Mouse (Mus musculus) stomach, postnatal 0 days (tissue): ENCODE measurements at regions not wholly inside any gene's neighbourhood (a gene's known extent, or its start where the extent isn't known, plus 50 kb on each side); places are given as distances from the start of the nearest gene placed in this dataset.
A peak's percentile ranks its signal among the peaks of the same experiment; 100 is the strongest.

Experiments used
- ATAC-seq: fragments of 200-750 bp; cut with Nextera tagmentation; 2 replicates; pipeline ENCODE4 v1.8.0; 2017; ENCODE audit not compliant: low FRiP score, low TSS enrichment
- DNase-seq: peaks from one replicate; pipeline ENCODE4 v3.0.0-alpha.2; 2016; ENCODE audit warnings: low spot score
- H3K27ac ChIP-seq: fragments of 300-500 bp; sonication (generic); replicated peaks from 2 replicates; pipeline ENCODE4 v1.5.1; 2014; ENCODE audit warnings: mild to moderate bottlenecking, control low read depth
- H3K27me3 ChIP-seq: fragments of 300-500 bp; sonication (generic); 2 replicates; pipeline ENCODE4 v1.6.1; 2014; ENCODE audit warnings: low read length; ENCODE audit not compliant: control insufficient read depth, insufficient read depth
- H3K36me3 ChIP-seq: fragments of 300-500 bp; sonication (generic); 2 replicates; pipeline ENCODE4 v1.6.1; 2014; ENCODE audit warnings: low read length, mixed read lengths; ENCODE audit not compliant: control insufficient read depth, insufficient read depth
- H3K4me1 ChIP-seq: fragments of 300-500 bp; sonication (generic); replicated peaks from 2 replicates; pipeline ENCODE4 v1.6.1; 2014; ENCODE audit warnings: antibody characterized with exemption; ENCODE audit not compliant: control insufficient read depth, insufficient read depth
- H3K4me2 ChIP-seq: fragments of 300-500 bp; sonication (generic); replicated peaks from 2 replicates; pipeline ENCODE4 v1.6.1; 2014; ENCODE audit warnings: low read depth, mild to moderate bottlenecking, control low read depth, moderate library complexity
- H3K4me3 ChIP-seq: fragments of 300-500 bp; sonication (generic); 2 replicates; pipeline ENCODE4 v1.5.1; 2014; ENCODE audit warnings: low read depth, low read length, control low read depth
- H3K9ac ChIP-seq: fragments of 300-500 bp; sonication (generic); 2 replicates; pipeline ENCODE4 v1.6.1; 2014; ENCODE audit warnings: mild to moderate bottlenecking, low read length, control low read depth, mixed read lengths
- H3K9me3 ChIP-seq: fragments of 300-500 bp; sonication (generic); 2 replicates; pipeline ENCODE4 v1.6.1; 2016; ENCODE audit warnings: low read length; ENCODE audit not compliant: control insufficient read depth
- CTCF ChIP-seq: IDR thresholded peaks from 2 replicates; pipeline ENCODE4 v1.5.1; 2016; ENCODE audit warnings: antibody characterized with exemption, low read depth, mild to moderate bottlenecking, moderate library complexity
- EP300 ChIP-seq: optimal IDR thresholded peaks from 2 replicates; pipeline ENCODE3; 2016; ENCODE audit warnings: antibody characterized with exemption
- WGBS: fragments of 180-500 bp; shearing (Covaris S2); extraction: QIAGEN DNeasy Blood & Tissue Kit; methylation state at CpG from one replicate; pipeline ENCODE4 v1.1.7; 2014; 5-methylcytosine and 5-hydroxymethylcytosine counted together

DNA sequence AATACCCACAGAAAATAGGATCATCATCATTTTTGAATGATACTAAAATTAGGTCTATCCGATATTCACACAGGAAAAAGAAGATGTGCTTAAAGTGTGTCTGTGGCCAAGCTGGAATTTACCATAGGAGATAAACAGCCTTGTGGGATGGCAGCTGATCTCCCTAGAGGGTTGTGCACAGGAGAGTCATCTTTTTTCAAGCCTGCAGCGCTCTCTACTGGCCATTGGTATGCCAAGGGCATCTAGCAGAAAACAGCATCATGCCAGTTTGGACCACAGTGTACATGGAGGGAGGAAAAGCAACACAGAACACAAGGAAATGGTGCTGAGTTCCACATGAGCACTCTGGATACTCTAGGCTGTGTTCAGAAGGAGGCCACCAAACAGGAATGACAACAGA lies 74.1 kb upstream of the Diaph3 start:
- Histone ChIP-seq H3K27me3 (no peaks in the 10 kb centered on the region), H3K36me3 (no peaks in the 10 kb centered on the region), H3K9ac (no peak overlapping the region), H3K4me3 (no peak overlapping the region), H3K27ac (no peak overlapping the region), H3K4me1 (no peaks in the 10 kb centered on the region), H3K9me3 (no peaks in the 10 kb centered on the region), H3K4me2 (no peak overlapping the region)
- TF ChIP-seq CTCF (peak; percentile 83), EP300 (no peak)
- DNase-seq (peak; percentile 63), ATAC-seq (no peak)
- WGBS: 33% methylated on average over 2 of the region's 2 CpGs

DNA sequence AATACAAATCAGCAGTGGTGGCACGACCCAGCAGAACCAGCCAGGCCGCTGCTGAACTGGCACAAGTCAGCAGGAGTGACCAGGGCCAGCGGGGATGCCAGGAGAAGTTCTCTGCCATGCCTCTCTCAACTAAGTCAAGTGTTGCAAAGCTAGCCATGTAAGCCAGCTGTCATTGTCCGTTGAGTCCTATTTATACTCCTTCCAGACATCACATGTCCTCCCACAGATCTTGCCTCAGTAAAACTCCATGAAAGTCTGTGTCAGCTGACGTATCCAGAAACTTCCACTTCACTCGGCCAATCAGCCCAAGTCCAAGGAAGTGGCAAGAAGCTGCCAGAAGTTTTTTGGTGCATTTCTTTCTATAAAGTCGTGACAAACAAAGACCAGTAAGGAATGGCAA lies 76.0 kb upstream of the Diaph3 start:
- 69% methylated on average over 7 of the region's 7 CpGs for WGBS
- DNase-seq: no peak
- H3K36me3 ChIP-seq: no peaks in the 10 kb centered on the region
- H3K9ac ChIP-seq: no peak overlapping the region
- no peaks in the 10 kb centered on the region for H3K9me3 ChIP-seq
- TF ChIP-seq CTCF: no peak
- ATAC-seq: no peak
- no peaks in the 10 kb centered on the region for H3K27me3 ChIP-seq
- no peak overlapping the region for H3K27ac ChIP-seq
- no peak overlapping the region for H3K4me3 ChIP-seq
- no peaks in the 10 kb centered on the region for H3K4me1 ChIP-seq
- H3K4me2 ChIP-seq: no peak overlapping the region

DNA sequence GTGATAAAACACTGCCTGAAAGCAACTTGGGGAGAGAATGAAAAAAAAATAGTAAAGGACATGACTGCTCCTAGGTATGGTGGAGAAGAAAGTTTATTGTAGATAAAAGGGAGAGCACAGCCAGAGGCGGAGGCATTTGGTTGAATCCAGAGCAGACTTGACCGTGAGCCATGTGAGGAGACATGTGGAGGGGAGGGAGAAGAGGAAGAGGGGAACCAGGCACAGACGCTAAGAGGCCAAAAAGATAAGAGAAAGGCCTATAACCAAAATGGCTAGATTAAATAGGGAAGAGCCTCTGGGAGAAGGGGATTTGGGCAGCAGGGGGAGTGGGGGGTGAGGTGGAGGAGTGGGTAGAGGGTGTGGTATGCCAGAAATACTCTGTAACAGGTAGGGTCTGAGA lies 78.9 kb upstream of the Diaph3 start:
- no peak for ATAC-seq
- Histone ChIP-seq H3K4me1 (no peaks in the 10 kb centered on the region), H3K9ac (no peak overlapping the region), H3K9me3 (no peaks in the 10 kb centered on the region), H3K27ac (no peak overlapping the region), H3K4me3 (no peak overlapping the region), H3K4me2 (no peak overlapping the region), H3K36me3 (no peaks in the 10 kb centered on the region), H3K27me3 (no peaks in the 10 kb centered on the region)
- 87% methylated on average over 3 of the region's 3 CpGs for WGBS
- no peak for DNase-seq
- TF ChIP-seq CTCF (no peak), EP300 (no peak)

DNA sequence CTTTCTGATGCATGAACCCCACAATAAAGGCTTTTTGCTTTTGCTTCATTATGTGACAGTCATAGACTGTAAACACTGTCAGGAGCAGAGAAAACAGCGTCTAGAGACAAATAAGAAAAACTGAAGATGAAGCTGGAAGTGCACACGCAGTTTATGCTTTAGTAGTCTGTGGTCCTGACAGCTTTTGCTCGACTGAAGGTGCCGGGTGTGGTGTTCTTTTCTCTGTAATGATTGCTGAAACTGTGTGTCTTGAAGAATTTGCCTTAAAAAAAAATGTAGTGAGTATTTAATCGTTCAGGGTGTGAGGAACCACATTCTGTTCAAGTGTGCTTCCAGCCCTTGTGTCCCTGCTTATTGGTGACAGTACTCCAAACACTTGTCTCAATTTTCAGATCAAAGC lies 83.8 kb upstream of the Diaph3 start:
- H3K4me3 ChIP-seq: no peak overlapping the region
- no peak for DNase-seq
- H3K27ac ChIP-seq: no peak overlapping the region
- no peaks in the 10 kb centered on the region for H3K36me3 ChIP-seq
- no peaks in the 10 kb centered on the region for H3K4me1 ChIP-seq
- no peak for TF ChIP-seq EP300
- TF ChIP-seq CTCF: no peak
- no peaks in the 10 kb centered on the region for H3K9me3 ChIP-seq
- H3K4me2 ChIP-seq: no peak overlapping the region
- no peak for ATAC-seq
- no peak overlapping the region for H3K9ac ChIP-seq
- WGBS: 41% methylated on average over 5 of the region's 5 CpGs
- no peaks in the 10 kb centered on the region for H3K27me3 ChIP-seq

DNA sequence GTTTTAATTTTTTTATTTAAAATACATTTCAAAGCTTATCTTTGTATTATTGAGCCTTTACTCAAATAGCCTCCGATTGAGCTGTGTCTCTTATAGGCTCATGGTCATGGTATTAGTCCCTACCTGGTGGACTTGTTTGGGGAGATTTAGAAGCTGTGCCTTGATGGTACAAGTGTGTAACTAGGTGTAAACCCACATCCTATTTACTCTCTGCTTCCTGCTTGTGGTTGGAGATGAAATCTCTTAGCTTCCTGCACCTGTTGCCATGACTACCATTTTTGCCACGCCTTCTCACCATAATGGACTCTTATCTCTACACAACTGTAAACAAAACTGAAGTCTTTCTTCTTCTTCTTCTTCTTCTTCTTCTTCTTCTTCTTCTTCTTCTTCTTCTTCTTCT lies 108.2 kb upstream of the Diaph3 start:
- no peak overlapping the region for H3K27ac ChIP-seq
- no peak overlapping the region for H3K4me3 ChIP-seq
- 85% methylated on average over 2 of the region's 2 CpGs for WGBS
- H3K4me2 ChIP-seq: no peak overlapping the region
- no peak for ATAC-seq
- no peaks in the 10 kb centered on the region for H3K4me1 ChIP-seq
- no peak overlapping the region for H3K9ac ChIP-seq
- H3K9me3 ChIP-seq: no peaks in the 10 kb centered on the region
- DNase-seq: no peak
- no peaks in the 10 kb centered on the region for H3K36me3 ChIP-seq
- no peaks in the 10 kb centered on the region for H3K27me3 ChIP-seq
- TF ChIP-seq CTCF (no peak), EP300 (no peak)

DNA sequence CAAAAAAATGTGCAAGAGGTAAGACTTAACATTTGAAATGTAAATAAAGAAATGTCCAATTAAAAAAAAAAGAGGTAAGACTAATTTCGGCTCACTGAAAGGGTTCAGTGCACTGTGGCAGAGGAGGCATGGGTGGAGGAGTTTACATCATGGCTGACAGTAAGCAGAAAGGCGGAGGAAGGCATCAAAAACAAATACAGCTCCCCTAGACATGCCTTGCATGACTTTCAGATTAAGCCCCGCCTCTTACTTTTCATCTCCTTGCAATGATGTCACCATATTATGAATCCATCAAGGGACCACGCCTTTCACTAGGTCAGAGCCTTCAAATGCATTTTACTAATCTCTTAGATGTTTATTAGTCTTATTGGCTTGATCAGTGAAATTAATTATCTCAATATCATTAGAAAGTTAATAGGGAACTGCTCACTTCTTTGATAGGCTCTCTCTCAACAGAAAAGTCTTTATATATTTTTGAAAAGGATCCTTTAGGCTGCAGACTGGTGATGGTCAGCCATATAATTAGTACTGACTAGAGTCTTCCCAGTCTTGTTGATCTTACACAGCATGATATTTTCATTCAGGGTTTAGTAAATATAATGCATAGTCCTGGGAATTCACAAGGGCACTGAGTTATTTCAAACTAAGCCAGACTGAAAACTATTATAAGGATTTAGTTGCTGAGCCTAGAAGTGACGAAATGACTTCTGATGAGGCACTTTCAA lies 114.6 kb upstream of the Diaph3 start:
- Histone ChIP-seq H3K9me3 (no peaks in the 10 kb centered on the region), H3K4me2 (no peak overlapping the region), H3K4me1 (no peaks in the 10 kb centered on the region), H3K36me3 (no peaks in the 10 kb centered on the region), H3K27ac (no peak overlapping the region), H3K4me3 (no peak overlapping the region), H3K9ac (no peak overlapping the region), H3K27me3 (no peaks in the 10 kb centered on the region)
- DNase-seq (no peak), ATAC-seq (no peak)
- no peak for TF ChIP-seq CTCF
- TF ChIP-seq EP300: no peak
- 77% methylated on average over 5 of the region's 5 CpGs for WGBS
